Mouse (Mus musculus): ENCODE data around the gene Atp6v0a4. TPM values are rescaled to one million over a fixed set of nuclear protein-coding genes. Genes with fewer than 3 reads are reported as not detected.

Gene Atp6v0a4
- polyA plus RNA-seq, 1 experiment = 0.25 TPM

DNA sequence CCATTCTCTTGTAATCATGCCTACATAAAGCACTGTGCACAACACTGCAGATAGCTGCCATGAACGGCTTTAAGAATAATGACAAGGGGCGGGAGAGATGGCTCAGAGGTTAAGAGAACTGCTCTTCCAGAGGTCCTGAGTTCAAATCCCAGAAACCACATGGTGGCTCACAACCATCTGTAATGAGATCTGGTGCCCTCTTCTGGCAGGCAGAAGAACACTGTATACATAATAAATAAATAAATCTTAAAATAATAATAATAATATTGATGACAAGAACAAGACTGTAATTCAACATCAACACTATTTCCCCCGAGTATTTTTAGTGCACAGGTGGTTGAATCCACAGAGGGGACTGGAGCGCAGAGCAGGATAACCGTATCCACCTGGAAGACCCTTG lies 31.8 kb upstream of the Atp6v0a4 start:
- no peak for DNase-seq
- WGBS = 93% methylated on average over 5 of the region's 5 CpGs
- Histone ChIP-seq H3K4me3 (replicated peaks; ENCODE audit: insufficient read depth, low read depth, low read length) (no peak overlapping the region), H3K27ac (ENCODE audit: insufficient read depth, low read length) (no peak overlapping the region), H3K27me3 (ENCODE audit: control insufficient read depth, insufficient read depth, low read length) (no peaks in the 10 kb centered on the region), H3K4me1 (ENCODE audit: control insufficient read depth, insufficient read depth, low read length) (no peaks in the 10 kb centered on the region)
- TF ChIP-seq CTCF (IDR thresholded peaks at IDR 0.05; ENCODE audit: borderline replicate concordance, insufficient read depth, low read depth, low read length) = no peak
- no peak for TF ChIP-seq POLR2A (IDR thresholded peaks at IDR 0.05; ENCODE audit: borderline replicate concordance, insufficient read depth, low read length)

DNA sequence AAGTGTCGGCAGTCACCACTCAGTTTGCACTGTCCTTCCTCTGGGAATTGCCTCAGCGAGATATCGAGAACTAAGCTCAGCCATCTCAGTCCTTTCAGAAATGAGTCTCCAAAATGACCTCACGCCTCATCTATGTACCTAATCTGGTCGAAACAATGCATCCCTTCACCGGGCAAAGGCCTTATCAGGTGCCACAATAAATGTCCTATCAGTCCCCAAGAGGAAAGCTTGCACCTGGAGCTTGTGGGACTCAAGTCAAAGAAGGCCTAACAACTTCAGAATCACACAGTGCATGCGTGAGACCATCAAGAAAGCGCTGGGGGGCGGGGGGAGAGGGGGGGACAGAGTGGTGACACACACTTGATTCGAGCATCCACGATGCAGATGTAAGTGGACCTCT lies 27.9 kb upstream of the Atp6v0a4 start:
- Histone ChIP-seq H3K4me3 (replicated peaks; ENCODE audit: insufficient read depth, low read depth, low read length) (no peak overlapping the region), H3K4me1 (ENCODE audit: control insufficient read depth, insufficient read depth, low read length) (no peaks in the 10 kb centered on the region), H3K27me3 (ENCODE audit: control insufficient read depth, insufficient read depth, low read length) (no peaks in the 10 kb centered on the region), H3K27ac (ENCODE audit: insufficient read depth, low read length) (no peak overlapping the region)
- TF ChIP-seq POLR2A (IDR thresholded peaks at IDR 0.05; ENCODE audit: borderline replicate concordance, insufficient read depth, low read length) = no peak
- no peak for TF ChIP-seq CTCF (IDR thresholded peaks at IDR 0.05; ENCODE audit: borderline replicate concordance, insufficient read depth, low read depth, low read length)
- no peak for DNase-seq
- WGBS = 94% methylated on average over 11 of the region's 11 CpGs

DNA sequence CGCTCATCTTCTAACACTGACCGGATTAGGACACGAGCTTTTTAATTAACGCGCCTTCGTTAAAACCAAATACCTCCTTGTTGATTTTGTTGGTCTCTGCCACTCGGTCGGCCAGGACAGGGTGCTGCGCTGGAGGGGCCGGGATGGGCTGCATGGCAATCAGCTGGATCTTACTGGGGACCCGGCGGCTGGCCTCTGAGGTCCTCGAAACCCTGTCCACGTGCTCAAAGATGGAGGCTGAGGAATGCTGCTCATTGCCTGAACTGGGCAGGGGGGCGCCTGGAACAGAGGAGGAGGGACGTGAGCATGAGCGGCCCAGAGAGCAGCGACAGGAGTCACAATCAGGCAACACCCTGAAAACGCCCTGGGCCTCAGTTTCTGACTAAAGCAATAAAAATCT lies 25.1 kb upstream of the Atp6v0a4 start:
- no peaks in the 10 kb centered on the region for H3K4me1 ChIP-seq (ENCODE audit: control insufficient read depth, insufficient read depth, low read length)
- no peak for DNase-seq
- WGBS = 94% methylated on average over 19 of the region's 19 CpGs

DNA sequence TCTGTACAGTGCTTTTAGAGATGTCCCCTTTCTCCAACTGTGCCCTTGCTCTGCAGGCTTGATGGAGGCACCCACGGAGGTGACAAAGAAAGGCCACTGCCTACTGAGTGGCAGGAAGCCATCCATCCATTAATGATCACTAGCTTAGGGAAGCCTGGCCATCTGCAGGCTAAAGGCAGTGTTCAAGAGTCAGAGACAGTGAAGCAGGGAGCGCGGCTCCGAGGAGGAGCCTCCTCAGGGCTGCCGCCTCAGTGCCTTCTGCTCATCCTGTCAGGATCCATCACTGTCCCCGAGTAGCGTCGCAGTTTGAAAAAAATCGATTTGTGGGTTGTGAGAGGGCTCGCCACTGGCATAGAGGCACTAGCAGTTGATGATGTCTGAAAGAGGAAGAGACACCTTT lies 24.2 kb upstream of the Atp6v0a4 start:
- 50% methylated on average over 10 of the region's 10 CpGs for WGBS
- 0 out of 2 replicates have a peak, but pooled peaks cover 2% of the 10 kb centered on the region for H3K4me1 ChIP-seq (ENCODE audit: control insufficient read depth, insufficient read depth, low read length)
- no peak for DNase-seq
- no peak overlapping the region for H3K4me3 ChIP-seq (replicated peaks; ENCODE audit: insufficient read depth, low read depth, low read length)
- TF ChIP-seq POLR2A (IDR thresholded peaks at IDR 0.05; ENCODE audit: borderline replicate concordance, insufficient read depth, low read length) = no peak
- H3K27ac ChIP-seq (ENCODE audit: insufficient read depth, low read length) = no peak overlapping the region
- H3K27me3 ChIP-seq (ENCODE audit: control insufficient read depth, insufficient read depth, low read length) = no peaks in the 10 kb centered on the region

More for the DNA sequence above, 25.1 kb upstream of the Atp6v0a4 start:
- Histone ChIP-seq H3K27ac (ENCODE audit: insufficient read depth, low read length) (no peak overlapping the region), H3K4me3 (replicated peaks; ENCODE audit: insufficient read depth, low read depth, low read length) (no peak overlapping the region), H3K27me3 (ENCODE audit: control insufficient read depth, insufficient read depth, low read length) (no peaks in the 10 kb centered on the region)
- TF ChIP-seq CTCF (IDR thresholded peaks at IDR 0.05; ENCODE audit: borderline replicate concordance, insufficient read depth, low read depth, low read length) (no peak), POLR2A (IDR thresholded peaks at IDR 0.05; ENCODE audit: borderline replicate concordance, insufficient read depth, low read length) (no peak)

DNA sequence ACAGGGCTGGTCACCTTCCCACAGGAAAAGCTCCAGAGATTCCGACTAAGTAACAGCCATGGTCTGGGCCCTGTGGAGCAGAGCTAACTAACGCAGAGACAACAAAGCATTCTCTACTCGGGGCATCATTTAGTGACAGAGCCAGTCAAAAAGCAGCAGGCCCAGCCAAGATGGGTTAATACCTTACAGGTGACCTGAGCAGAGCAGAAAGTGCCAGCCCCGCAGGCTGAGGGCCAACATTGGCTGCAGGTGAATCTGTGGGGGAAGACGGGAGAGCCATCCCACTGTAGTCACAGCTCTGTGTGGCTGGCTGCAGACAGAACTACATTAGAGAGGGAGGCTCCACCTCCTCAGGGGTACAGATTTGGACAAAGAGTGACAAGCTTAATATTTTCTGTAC lies 22.9 kb upstream of the Atp6v0a4 start:
- no peaks in the 10 kb centered on the region for H3K27me3 ChIP-seq (ENCODE audit: control insufficient read depth, insufficient read depth, low read length)
- 57% methylated on average over 5 of the region's 5 CpGs for WGBS
- no peak for DNase-seq
- no peak overlapping the region for H3K27ac ChIP-seq (ENCODE audit: insufficient read depth, low read length)
- TF ChIP-seq POLR2A (IDR thresholded peaks at IDR 0.05; ENCODE audit: borderline replicate concordance, insufficient read depth, low read length) = no peak
- TF ChIP-seq CTCF (IDR thresholded peaks at IDR 0.05; ENCODE audit: borderline replicate concordance, insufficient read depth, low read depth, low read length) = no peak
- H3K4me3 ChIP-seq (replicated peaks; ENCODE audit: insufficient read depth, low read depth, low read length) = no peak overlapping the region
- H3K4me1 ChIP-seq (ENCODE audit: control insufficient read depth, insufficient read depth, low read length) = 0 out of 2 replicates have a peak, but pooled peaks cover 2% of the 10 kb centered on the region

DNA sequence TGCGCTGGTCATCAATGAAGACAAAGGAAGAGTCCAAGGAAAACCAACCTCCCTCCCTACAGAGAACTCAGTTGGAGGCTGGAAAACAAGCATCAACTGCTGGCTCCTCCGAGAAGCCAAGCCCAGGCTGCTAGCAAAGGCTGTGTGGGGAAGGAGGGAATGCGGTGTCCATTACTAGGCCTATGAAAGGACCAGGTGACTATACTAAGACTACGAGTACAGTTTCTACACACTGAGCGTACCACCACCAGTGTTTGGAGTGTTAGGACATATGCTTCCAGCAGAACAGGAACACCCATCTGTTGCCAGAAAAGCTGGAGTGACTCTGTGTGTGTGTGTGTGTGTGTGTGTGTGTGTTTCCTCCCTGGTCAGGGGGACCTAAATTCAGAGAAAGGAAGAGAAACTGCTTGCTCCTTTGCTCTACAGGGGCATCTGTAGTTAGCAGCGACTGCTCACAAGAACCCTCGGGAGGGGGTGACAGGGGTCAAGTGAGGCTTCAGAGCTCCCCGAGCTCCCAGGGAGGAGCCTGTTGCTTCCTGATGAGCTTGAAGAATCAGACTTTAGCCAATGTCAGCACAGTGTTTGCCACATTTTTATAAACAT lies 21.2 kb upstream of the Atp6v0a4 start:
- WGBS = 60% methylated on average over 8 of the region's 8 CpGs
- TF ChIP-seq POLR2A (IDR thresholded peaks at IDR 0.05; ENCODE audit: borderline replicate concordance, insufficient read depth, low read length) (no peak), CTCF (IDR thresholded peaks at IDR 0.05; ENCODE audit: borderline replicate concordance, insufficient read depth, low read depth, low read length) (no peak)
- no peak overlapping the region for H3K27ac ChIP-seq (ENCODE audit: insufficient read depth, low read length)
- H3K27me3 ChIP-seq (ENCODE audit: control insufficient read depth, insufficient read depth, low read length) = no peaks in the 10 kb centered on the region
- no peak overlapping the region for H3K4me3 ChIP-seq (replicated peaks; ENCODE audit: insufficient read depth, low read depth, low read length)
- no peak for DNase-seq
- H3K4me1 ChIP-seq (ENCODE audit: control insufficient read depth, insufficient read depth, low read length) = 0 out of 2 replicates have a peak, but pooled peaks cover 2% of the 10 kb centered on the region

DNA sequence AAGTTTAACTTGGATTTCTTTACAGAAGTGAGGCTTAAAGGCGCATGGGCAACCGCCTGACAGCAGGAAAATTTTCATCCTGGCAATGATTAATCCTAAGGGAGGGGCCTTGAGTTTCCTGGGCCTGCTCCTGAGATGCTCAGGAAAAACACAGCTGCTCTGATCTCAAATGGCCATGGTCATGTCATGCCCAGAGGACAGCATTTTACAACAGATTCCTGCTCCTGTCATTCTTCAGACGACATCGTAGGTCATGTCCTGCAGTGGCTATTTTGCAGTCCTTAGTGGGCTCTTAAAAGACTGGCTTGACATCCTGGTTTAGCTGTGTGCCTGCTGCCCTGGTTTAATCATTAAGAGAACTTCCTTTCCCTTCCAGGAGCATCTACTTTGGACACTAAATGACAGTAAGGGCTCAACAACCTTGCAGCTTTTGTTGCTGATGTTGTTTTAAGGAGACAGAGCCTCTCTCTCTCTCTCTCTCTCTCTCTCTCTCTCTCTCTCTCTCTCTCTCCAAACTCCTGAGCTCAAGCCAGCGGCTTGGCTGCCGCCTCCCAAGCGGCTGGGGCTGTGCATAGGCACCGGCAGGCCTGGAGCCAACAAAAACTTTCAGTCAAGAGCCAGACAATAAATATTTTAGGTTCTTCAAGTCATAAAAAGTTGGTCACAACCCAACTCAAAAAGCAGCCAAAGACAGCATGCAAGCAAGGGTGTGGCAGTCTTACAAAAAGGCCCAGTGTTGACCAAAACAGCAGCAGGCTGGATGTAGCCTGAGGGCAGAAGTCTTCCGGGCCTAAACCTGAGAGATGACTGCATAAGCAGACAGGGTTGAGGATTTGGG lies 20.0 kb upstream of the Atp6v0a4 start:
- no peak for TF ChIP-seq CTCF (IDR thresholded peaks at IDR 0.05; ENCODE audit: borderline replicate concordance, insufficient read depth, low read depth, low read length)
- no peak for TF ChIP-seq POLR2A (IDR thresholded peaks at IDR 0.05; ENCODE audit: borderline replicate concordance, insufficient read depth, low read length)
- no peak overlapping the region for H3K27ac ChIP-seq (ENCODE audit: insufficient read depth, low read length)
- peak in 1 of 2 experiments; percentile 23 for DNase-seq
- no peak overlapping the region for H3K4me3 ChIP-seq (replicated peaks; ENCODE audit: insufficient read depth, low read depth, low read length)
- 0 out of 2 replicates have a peak, but pooled peaks cover 2% of the 10 kb centered on the region for H3K4me1 ChIP-seq (ENCODE audit: control insufficient read depth, insufficient read depth, low read length)
- no peaks in the 10 kb centered on the region for H3K27me3 ChIP-seq (ENCODE audit: control insufficient read depth, insufficient read depth, low read length)
- 47% methylated on average over 9 of the region's 9 CpGs for WGBS

DNA sequence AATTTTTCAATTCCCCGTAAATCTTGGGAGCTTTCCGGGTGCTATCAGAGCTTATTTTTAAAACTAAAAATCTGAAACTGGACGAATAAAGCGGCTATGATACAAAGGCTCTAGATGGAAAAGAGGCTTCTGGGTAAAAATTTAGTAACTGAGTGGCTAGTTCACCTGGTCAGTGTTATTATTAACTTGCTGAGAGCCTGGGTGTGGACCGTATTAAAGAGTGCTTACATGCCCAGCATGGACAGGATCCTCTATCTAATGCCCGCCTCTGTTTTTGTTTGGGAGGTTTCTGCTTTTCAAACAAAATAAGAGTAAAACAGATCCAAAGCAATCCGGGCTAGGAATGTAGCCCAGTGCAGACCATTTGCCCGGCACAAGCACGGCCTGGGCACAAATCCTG lies 16.0 kb upstream of the Atp6v0a4 start:
- no peak for TF ChIP-seq CTCF (IDR thresholded peaks at IDR 0.05; ENCODE audit: borderline replicate concordance, insufficient read depth, low read depth, low read length)
- TF ChIP-seq POLR2A (IDR thresholded peaks at IDR 0.05; ENCODE audit: borderline replicate concordance, insufficient read depth, low read length) = no peak
- H3K4me1 ChIP-seq (ENCODE audit: control insufficient read depth, insufficient read depth, low read length) = 0 out of 2 replicates have a peak, but pooled peaks cover 2% of the 10 kb centered on the region
- H3K27me3 ChIP-seq (ENCODE audit: control insufficient read depth, insufficient read depth, low read length) = no peaks in the 10 kb centered on the region
- H3K4me3 ChIP-seq (replicated peaks; ENCODE audit: insufficient read depth, low read depth, low read length) = no peak overlapping the region
- DNase-seq = no peak
- H3K27ac ChIP-seq (ENCODE audit: insufficient read depth, low read length) = no peak overlapping the region
- WGBS = 94% methylated on average over 9 of the region's 9 CpGs
